Mouse (Mus musculus) intestine, embryonic 14.5 days (tissue): ENCODE measurements around the gene Rgs3. TPM values are rescaled to one million over a fixed set of nuclear protein-coding genes. Genes with fewer than 3 reads are reported as not detected.
A peak's percentile ranks its signal among the peaks of the same experiment; 100 is the strongest.

Experiments used
- ATAC-seq: fragments of 200-750 bp; cut with Nextera tagmentation; replicated peaks from 2 replicates; pipeline ENCODE4 v1.8.0; 2017; ENCODE audit warnings: low read depth, moderate number of reproducible peaks, moderate TSS enrichment, moderate library complexity; ENCODE audit not compliant: low FRiP score, low TSS enrichment
- DNase-seq: peaks from one replicate; pipeline ENCODE4 v3.0.0-alpha.2; 2018; ENCODE audit warnings: low spot score
- H3K27ac ChIP-seq: fragments of 300-500 bp; sonication (generic); 2 replicates; pipeline ENCODE4 v1.5.1; 2014; ENCODE audit warnings: low read depth, mild to moderate bottlenecking, control low read depth
- H3K27me3 ChIP-seq: fragments of 300-500 bp; sonication (generic); replicated peaks from 2 replicates; pipeline ENCODE4 v1.6.1; 2014; ENCODE audit warnings: low read length, control low read depth; ENCODE audit not compliant: control insufficient read depth, insufficient read depth
- H3K36me3 ChIP-seq: fragments of 300-500 bp; sonication (generic); 2 replicates; pipeline ENCODE4 v1.6.1; 2014; ENCODE audit warnings: low read length, control low read depth; ENCODE audit not compliant: control insufficient read depth, insufficient read depth
- H3K4me1 ChIP-seq: fragments of 300-500 bp; sonication (generic); replicated peaks from 2 replicates; pipeline ENCODE4 v1.6.1; 2014; ENCODE audit warnings: low read length, control low read depth, mixed read lengths; ENCODE audit not compliant: control insufficient read depth, insufficient read depth
- H3K4me2 ChIP-seq: fragments of 300-500 bp; sonication (generic); 2 replicates; pipeline ENCODE4 v1.6.1; 2014; ENCODE audit warnings: low read length
- H3K4me3 ChIP-seq: fragments of 300-500 bp; sonication (generic); 2 replicates; pipeline ENCODE4 v1.5.1; 2014; ENCODE audit warnings: low read depth, low read length, control low read depth, mixed read lengths
- H3K9ac ChIP-seq: fragments of 300-500 bp; sonication (generic); 2 replicates; pipeline ENCODE4 v1.6.1; 2014; ENCODE audit warnings: mild to moderate bottlenecking, low read length
- H3K9me3 ChIP-seq: fragments of 300-500 bp; sonication (generic); 2 replicates; pipeline ENCODE4 v1.6.1; 2016; ENCODE audit warnings: low read length, control low read depth; ENCODE audit not compliant: control insufficient read depth
- WGBS: fragments of 180-500 bp; shearing (Covaris S2); extraction: QIAGEN DNeasy Blood & Tissue Kit; methylation state at CpG from one replicate; pipeline ENCODE4 v1.1.7; 2014; 5-methylcytosine and 5-hydroxymethylcytosine counted together
- polyA plus RNA-seq: library from polyadenylated mRNA; unstranded; fragments of >200 nt; fragmentation: Nextera tagmentation; extraction: Ambion mirVana; gene quantifications from 2 replicates; pipeline ENCODE4 v1.2.1, GENCODE M21; 2014

The Rgs3 gene
- polyA plus RNA-seq, 1 experiment from 2014 or later = 35.0 TPM

DNA sequence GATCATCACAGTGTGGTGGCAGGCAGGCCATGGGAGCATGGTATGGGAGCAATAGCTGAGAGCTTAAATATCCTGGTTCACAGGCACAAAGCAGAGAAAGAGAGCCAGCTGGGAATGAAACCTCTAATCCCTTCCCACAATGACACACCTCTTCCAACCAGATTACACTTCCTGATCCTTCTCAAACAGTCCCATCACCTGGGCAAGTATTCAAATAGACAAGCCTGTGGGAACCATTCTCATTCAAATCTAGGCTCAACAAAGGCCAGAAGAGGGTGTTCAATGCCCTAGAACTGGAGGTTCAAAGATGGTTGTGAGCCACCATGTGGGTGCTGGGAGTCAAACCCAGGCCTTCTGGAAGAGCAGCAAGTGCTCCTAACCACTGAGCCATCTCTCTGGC, 161.2 kb downstream of the Rgs3 start:
- Histone ChIP-seq H3K27me3 (no peaks in the 10 kb centered on the region), H3K9me3 (0 out of 2 replicates have a peak, but pooled peaks cover 5% of the 10 kb centered on the region), H3K36me3 (no peaks in the 10 kb centered on the region), H3K4me3 (no peak overlapping the region), H3K4me2 (no peak overlapping the region), H3K27ac (no peak overlapping the region), H3K4me1 (peaks cover 3% of the 10 kb centered on the region; the same call in 1 of the 2 replicates), H3K9ac (no peak overlapping the region)
- ATAC-seq (no peak), DNase-seq (no peak)

DNA sequence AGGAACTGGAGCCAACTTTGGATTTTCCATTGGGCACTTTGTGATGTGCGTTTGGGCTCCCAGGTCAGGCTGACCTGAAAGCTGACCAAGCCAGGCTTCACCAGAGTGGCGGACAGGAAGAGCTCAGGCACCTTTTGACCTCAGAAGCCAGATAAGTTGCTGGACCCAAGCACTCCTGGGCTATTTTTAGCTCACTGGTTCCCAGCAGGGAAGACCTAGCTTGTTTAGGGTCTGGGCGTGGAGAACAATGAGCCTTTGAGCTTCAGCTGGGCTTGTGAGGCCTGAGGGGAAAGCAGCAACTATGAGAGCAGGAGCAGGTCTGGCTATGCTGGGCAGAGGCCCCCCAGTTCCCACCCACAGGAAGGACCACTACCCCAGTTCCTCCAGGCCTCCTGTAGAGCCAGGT, 162.4 kb downstream of the Rgs3 start:
- no peak overlapping the region for H3K4me3 ChIP-seq
- whole genome bisulfite sequencing = 39% methylated on average over 3 of the region's 3 CpGs
- H3K9ac ChIP-seq = 0 out of 2 replicates have a peak overlapping the region, but pooled peaks have one; percentile 1
- peak overlapping the region; percentile 30 for H3K27ac ChIP-seq
- ATAC-seq (no peak), DNase-seq (no peak)
- H3K9me3 ChIP-seq = 0 out of 2 replicates have a peak, but pooled peaks cover 5% of the 10 kb centered on the region
- H3K4me2 ChIP-seq = no peak overlapping the region
- no peaks in the 10 kb centered on the region for H3K27me3 ChIP-seq
- H3K36me3 ChIP-seq = no peaks in the 10 kb centered on the region
- peaks cover 3% of the 10 kb centered on the region; the same call in 1 of the 2 replicates for H3K4me1 ChIP-seq

DNA sequence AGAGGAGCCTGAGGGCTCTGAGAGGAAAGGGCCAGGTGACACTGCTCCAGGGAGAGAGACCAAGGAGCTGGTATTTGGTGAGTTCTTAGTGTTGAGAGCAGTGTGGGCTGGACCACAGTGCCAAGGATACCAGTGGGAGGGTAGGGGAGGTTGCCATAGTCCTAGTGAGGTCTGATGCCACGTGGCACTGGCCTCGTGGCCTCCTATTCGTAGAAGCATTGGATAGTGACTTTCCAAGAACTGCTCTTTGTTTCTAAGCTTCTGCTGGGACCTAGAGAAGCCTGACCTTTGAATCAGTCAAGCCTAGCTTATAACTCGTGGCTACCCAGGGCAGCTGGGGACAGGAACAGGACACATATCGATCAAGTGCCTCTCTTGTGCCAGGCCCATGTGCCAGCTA, 164.1 kb downstream of the Rgs3 start:
- 85% methylated on average over 5 of the region's 5 CpGs for WGBS
- H3K4me2 ChIP-seq = no peak overlapping the region
- no peak overlapping the region for H3K4me3 ChIP-seq
- no peaks in the 10 kb centered on the region for H3K27me3 ChIP-seq
- no peak for DNase-seq
- no peak for ATAC-seq
- 0 out of 2 replicates have a peak, but pooled peaks cover 4% of the 10 kb centered on the region for H3K9me3 ChIP-seq
- no peak overlapping the region for H3K9ac ChIP-seq
- no peaks in the 10 kb centered on the region for H3K36me3 ChIP-seq
- H3K4me1 ChIP-seq = peaks cover 3% of the 10 kb centered on the region; the same call in 1 of the 2 replicates
- H3K27ac ChIP-seq = no peak overlapping the region

DNA sequence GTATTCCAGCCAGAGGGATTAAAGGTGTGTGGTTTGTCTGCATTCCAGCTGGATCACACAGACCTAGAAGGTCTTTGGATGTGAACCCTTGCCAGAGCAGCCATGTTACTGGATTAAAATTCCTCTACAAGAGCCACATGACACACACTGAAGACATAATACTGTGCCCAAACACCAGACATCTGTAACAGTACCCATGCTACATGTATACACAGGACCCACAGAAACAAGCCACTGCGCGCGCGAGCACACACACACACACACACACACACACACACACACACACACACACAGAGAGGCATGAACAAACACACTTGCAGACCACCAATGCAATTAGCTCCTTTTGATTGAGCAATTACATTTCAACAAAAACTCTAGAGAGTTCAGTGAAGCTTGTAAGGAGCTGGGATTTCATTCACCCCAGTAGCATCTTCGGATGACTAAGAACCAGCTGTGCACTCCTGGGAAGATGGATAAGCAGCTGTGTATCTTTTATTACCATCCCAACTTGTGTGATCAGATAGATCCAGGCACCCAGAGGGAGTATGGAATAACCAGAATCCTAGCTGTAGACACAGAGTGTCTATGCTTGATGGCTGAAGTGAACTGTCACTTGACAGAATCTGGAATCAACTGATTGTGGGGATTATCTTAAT, 166.8 kb downstream of the Rgs3 start:
- Histone ChIP-seq H3K9ac (no peak overlapping the region), H3K27me3 (no peaks in the 10 kb centered on the region), H3K9me3 (no peaks in the 10 kb centered on the region), H3K27ac (no peak overlapping the region), H3K36me3 (no peaks in the 10 kb centered on the region), H3K4me3 (no peak overlapping the region), H3K4me1 (peaks cover 3% of the 10 kb centered on the region; the same call in 1 of the 2 replicates), H3K4me2 (no peak overlapping the region)
- 95% methylated on average over 5 of the region's 5 CpGs for WGBS
- ATAC-seq (no peak), DNase-seq (no peak)

DNA sequence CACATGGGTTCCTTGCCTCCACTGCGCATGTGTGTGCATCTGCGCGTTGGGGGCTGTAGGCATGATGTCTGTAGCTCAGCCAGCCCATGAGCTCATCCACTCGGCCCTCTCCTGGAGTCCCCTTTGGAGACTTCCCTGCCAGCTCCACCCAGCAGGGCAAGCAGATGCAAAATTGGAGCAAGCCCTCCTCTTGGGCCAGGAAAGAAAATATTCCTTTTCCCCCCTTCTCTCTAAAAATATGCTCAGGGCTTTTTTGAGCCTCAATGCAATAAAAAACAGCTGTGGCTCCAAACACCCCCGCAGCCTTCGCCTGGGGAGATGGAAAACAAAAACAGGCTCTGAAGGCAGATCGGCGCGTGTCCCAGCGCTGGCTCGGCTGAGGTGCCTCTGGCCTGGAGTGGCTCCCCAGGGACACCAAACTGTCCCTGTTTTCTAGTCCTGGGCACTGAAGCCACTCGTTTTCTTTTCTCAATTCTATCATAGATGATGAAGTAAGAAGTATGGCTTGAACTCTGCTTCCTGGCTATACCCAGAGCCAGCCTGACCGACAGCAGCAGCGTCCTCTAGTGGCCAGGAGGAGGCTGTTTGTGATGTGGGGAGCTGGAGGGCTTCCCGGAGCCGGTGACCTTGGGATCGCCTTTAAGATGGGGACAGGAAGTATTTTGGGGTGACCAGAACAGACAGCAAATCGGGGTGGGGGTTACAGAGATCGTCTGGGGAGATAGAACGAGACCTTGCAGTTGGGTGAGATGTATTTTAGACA, 168.1 kb downstream of the Rgs3 start:
- ATAC-seq (no peak), DNase-seq (no peak)
- 84% methylated on average over 20 of the region's 20 CpGs for WGBS
- H3K4me1 ChIP-seq = peaks cover 9% of the 10 kb centered on the region
- H3K4me3 ChIP-seq = no peak overlapping the region
- no peak overlapping the region for H3K9ac ChIP-seq
- no peak overlapping the region for H3K27ac ChIP-seq
- no peaks in the 10 kb centered on the region for H3K36me3 ChIP-seq
- no peaks in the 10 kb centered on the region for H3K9me3 ChIP-seq
- H3K4me2 ChIP-seq = no peak overlapping the region
- H3K27me3 ChIP-seq = no peaks in the 10 kb centered on the region

DNA sequence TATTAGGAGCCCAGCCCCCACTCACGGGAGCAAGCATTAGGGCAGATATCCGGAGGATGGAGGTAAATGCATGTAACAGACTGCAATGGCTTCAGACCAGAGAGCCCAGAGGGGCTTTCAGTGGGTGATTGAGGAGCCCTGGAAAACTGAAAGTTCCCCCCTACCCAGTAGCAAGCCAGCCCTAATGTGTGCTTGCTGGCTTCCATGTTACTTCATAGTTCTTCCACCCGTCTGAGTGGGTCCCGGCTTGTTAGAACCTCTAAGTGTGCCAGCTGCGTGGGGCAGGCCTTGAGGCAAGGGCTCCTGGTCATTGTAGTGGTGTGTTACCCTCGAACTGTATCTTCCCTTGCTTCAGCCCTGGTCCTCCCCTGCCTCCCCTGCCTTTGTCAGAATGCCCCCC, 168.8 kb downstream of the Rgs3 start:
- Histone ChIP-seq H3K4me1 (peaks cover 16% of the 10 kb centered on the region), H3K27ac (no peak overlapping the region), H3K36me3 (no peaks in the 10 kb centered on the region), H3K27me3 (no peaks in the 10 kb centered on the region), H3K4me3 (no peak overlapping the region), H3K9ac (no peak overlapping the region), H3K4me2 (no peak overlapping the region), H3K9me3 (no peaks in the 10 kb centered on the region)
- no peak for DNase-seq
- no peak for ATAC-seq
- 84% methylated on average over 6 of the region's 6 CpGs for WGBS

DNA sequence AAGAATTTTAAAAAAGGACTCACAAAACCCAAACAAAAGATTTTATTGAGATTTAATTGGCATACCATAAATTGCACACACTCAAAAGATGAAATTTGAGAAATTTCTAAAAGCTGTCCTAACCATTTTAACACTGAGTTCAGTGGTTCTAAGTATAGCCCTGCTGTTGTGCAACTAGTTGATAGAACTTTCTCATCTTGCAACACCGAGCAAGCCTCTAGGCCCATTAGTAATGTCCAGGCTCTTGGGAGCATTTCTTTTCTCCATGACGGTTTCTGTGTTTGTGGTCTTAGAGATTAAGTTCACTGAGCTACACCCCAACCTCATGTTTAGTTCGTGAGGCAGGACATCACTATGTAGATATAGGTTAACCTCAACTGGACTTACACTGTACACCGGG, 169.5 kb downstream of the Rgs3 start:
- WGBS = 78% methylated on average over 4 of the region's 4 CpGs
- DNase-seq = no peak
- H3K27ac ChIP-seq = no peak overlapping the region

DNA sequence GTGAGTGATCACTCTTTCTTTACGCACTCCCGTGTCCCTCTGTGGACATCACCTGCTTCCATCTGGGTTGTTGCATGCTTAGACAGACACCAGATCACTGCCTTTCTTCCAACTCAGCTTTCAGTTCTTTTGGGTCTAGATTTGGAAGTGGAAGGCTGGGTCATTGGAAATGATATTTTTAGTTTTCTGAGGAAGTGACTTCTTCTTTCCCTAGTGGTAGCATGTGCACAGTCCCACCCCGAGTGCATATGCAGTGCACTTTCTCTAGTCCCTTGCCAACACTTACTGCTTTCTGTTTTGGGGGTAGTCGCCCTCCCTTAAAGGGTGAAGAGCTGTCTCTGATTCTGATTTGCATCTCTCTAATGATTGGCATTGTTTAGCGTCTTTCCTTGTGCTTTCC, 170.3 kb downstream of the Rgs3 start:
- ATAC-seq = no peak
- no peaks in the 10 kb centered on the region for H3K27me3 ChIP-seq
- H3K36me3 ChIP-seq = no peaks in the 10 kb centered on the region
- no peak overlapping the region for H3K9ac ChIP-seq
- H3K4me3 ChIP-seq = no peak overlapping the region
- peaks cover 23% of the 10 kb centered on the region for H3K4me1 ChIP-seq
- DNase-seq = no peak
- H3K9me3 ChIP-seq = no peaks in the 10 kb centered on the region
- no peak overlapping the region for H3K27ac ChIP-seq
- 78% methylated on average over 5 of the region's 5 CpGs for WGBS
- no peak overlapping the region for H3K4me2 ChIP-seq

More for the DNA sequence above, 169.5 kb downstream of the Rgs3 start:
- ATAC-seq = no peak
- Histone ChIP-seq H3K4me2 (no peak overlapping the region), H3K4me1 (peaks cover 22% of the 10 kb centered on the region), H3K4me3 (no peak overlapping the region), H3K27me3 (no peaks in the 10 kb centered on the region), H3K36me3 (no peaks in the 10 kb centered on the region), H3K9me3 (no peaks in the 10 kb centered on the region), H3K9ac (no peak overlapping the region)
